Mouse (Mus musculus) ovary, postnatal 14 days (tissue): ENCODE results near the gene Lrrc75a.

Source experiments
- DNase-seq: peaks from one replicate; pipeline ENCODE4 v3.0.0; 2022; ENCODE audit warnings: low spot score

Lrrc75a gene

GRCm38 (mm10) chr11:62591904-62592575 lies 56.3 kb downstream of the Lrrc75a start:
- DNase-seq, result no peak

GRCm38 (mm10) chr11:62591026-62591425 lies 57.3 kb downstream of the Lrrc75a start:
- no peak for DNase-seq

GRCm38 (mm10) chr11:62589391-62589790 lies 58.9 kb downstream of the Lrrc75a start:
- no peak for DNase-seq

GRCm38 (mm10) chr11:62587034-62587433 lies 61.3 kb downstream of the Lrrc75a start:
- no peak for DNase-seq

GRCm38 (mm10) chr11:62584671-62585206 lies 63.6 kb downstream of the Lrrc75a start:
- DNase-seq, result no peak

- no peak for DNase-seq
Observed at GRCm38 (mm10) chr11:62583031-62583430, 65.3 kb downstream of the Lrrc75a start.

- DNase-seq, result no peak
Observed at GRCm38 (mm10) chr11:62576530-62577152, 71.7 kb downstream of the Lrrc75a start.

- DNase-seq, result no peak
Observed at GRCm38 (mm10) chr11:62575659-62576438, 72.5 kb downstream of the Lrrc75a start.

GRCm38 (mm10) chr11:62575297-62575658 lies 73.0 kb downstream of the Lrrc75a start:
- peak; percentile 85 for DNase-seq

- no peak for DNase-seq
Observed at GRCm38 (mm10) chr11:62574703-62575085, 73.6 kb downstream of the Lrrc75a start.

- no peak for DNase-seq
Observed at GRCm38 (mm10) chr11:62573959-62574702, 74.2 kb downstream of the Lrrc75a start, which contains the start of gene Trpv2. Gene Trpv2, plus strand, starts transcription at chr11:62574486.

GRCm38 (mm10) chr11:62568300-62568699 lies 80.0 kb downstream of the Lrrc75a start:
- no peak for DNase-seq

GRCm38 (mm10) chr11:62566211-62566610 lies 82.1 kb downstream of the Lrrc75a start:
- DNase-seq, result no peak

GRCm38 (mm10) chr11:62565747-62566146 lies 82.6 kb downstream of the Lrrc75a start:
- DNase-seq, result no peak

- no peak for DNase-seq
Observed at GRCm38 (mm10) chr11:62563590-62563989, 84.7 kb downstream of the Lrrc75a start.

- no peak for DNase-seq
Observed at GRCm38 (mm10) chr11:62560463-62561016, 87.8 kb downstream of the Lrrc75a start.

GRCm38 (mm10) chr11:62558961-62559646 lies 89.2 kb downstream of the Lrrc75a start:
- DNase-seq, result no peak

- DNase-seq, result no peak
Observed at GRCm38 (mm10) chr11:62558152-62558551, 90.2 kb downstream of the Lrrc75a start.

- DNase-seq, result no peak
Observed at GRCm38 (mm10) chr11:62557205-62557604, 91.1 kb downstream of the Lrrc75a start.

GRCm38 (mm10) chr11:62555896-62556412 lies 92.4 kb downstream of the Lrrc75a start:
- DNase-seq, result no peak
